Mouse (Mus musculus) kidney, adult 2 months (tissue): ENCODE measurements around the gene Dock4. TPM values are rescaled to one million over a fixed set of nuclear protein-coding genes. Genes with fewer than 3 reads are reported as not detected.

Experiments
- DNase-seq: peaks from one replicate; pipeline ENCODE4 v3.0.0; 2021
- H3K27ac ChIP-seq: fragments of 200-500 bp; 2 replicates; pipeline ENCODE4 v1.5.1; 2012; ENCODE audit warnings: low read depth, low read length, control low read depth, inconsistent platforms; ENCODE audit not compliant: insufficient read depth
- H3K27me3 ChIP-seq: fragments of 200-500 bp; replicated peaks from 2 replicates; pipeline ENCODE4 v1.6.1; 2012; ENCODE audit warnings: mild to moderate bottlenecking, moderate library complexity, low read length, inconsistent platforms; ENCODE audit not compliant: control insufficient read depth, insufficient read depth
- H3K36me3 ChIP-seq: fragments of 200-500 bp; 2 replicates; pipeline ENCODE4 v1.6.1; 2012; ENCODE audit warnings: mild to moderate bottlenecking, moderate library complexity, low read length, inconsistent platforms; ENCODE audit not compliant: control insufficient read depth, insufficient read depth
- H3K4me1 ChIP-seq: fragments of 200-500 bp; 2 replicates; pipeline ENCODE4 v1.6.1; 2011; ENCODE audit warnings: low read length; ENCODE audit not compliant: control insufficient read depth, insufficient read depth
- H3K4me3 ChIP-seq: fragments of 200-500 bp; 2 replicates; pipeline ENCODE4 v1.5.1; 2011; ENCODE audit warnings: mild to moderate bottlenecking, low read depth, low read length, control low read depth; ENCODE audit not compliant: insufficient read depth
- CTCF ChIP-seq: fragments of 200-500 bp; conservative IDR thresholded peaks from 2 replicates; pipeline ENCODE4 v1.5.1; 2011; ENCODE audit warnings: low read depth, mild to moderate bottlenecking, control low read depth, low read length, moderate library complexity, mixed read lengths; ENCODE audit not compliant: insufficient read depth, insufficient read length
- POLR2A ChIP-seq: fragments of 200-500 bp; IDR thresholded peaks from one replicate; pipeline ENCODE4 v1.6.1; 2011; ENCODE audit warnings: low read depth, low read length, control low read depth
- WGBS: fragments of 180-500 bp; shearing (Covaris S2); methylation state at CpG from one replicate; pipeline ENCODE4 v1.1.7; 2018; 5-methylcytosine and 5-hydroxymethylcytosine counted together
- polyA plus RNA-seq: library from polyadenylated mRNA; depleted of rRNA; stranded (reverse); fragments of >200 nt; gene quantifications from 2 replicates; pipeline ENCODE4 v1.2.3, GENCODE M21; 2012

Gene Dock4
- polyA plus RNA-seq, 1 experiment, result 4.1 TPM

GRCm38 (mm10) chr12:40568365-40568885 lies 122.7 kb downstream of the Dock4 start:
- Histone ChIP-seq H3K36me3 (no peaks in the 10 kb centered on the region), H3K27ac (no peak overlapping the region), H3K4me1 (peaks cover 18% of the 10 kb centered on the region), H3K27me3 (no peaks in the 10 kb centered on the region), H3K4me3 (no peak overlapping the region)
- TF ChIP-seq CTCF, result no peak
- no peak for TF ChIP-seq POLR2A
- 86% methylated on average over 4 of the region's 4 CpGs for WGBS
- DNase-seq, result no peak

- DNase-seq, result peak; percentile 89
- Histone ChIP-seq H3K4me3 (no peak overlapping the region), H3K27me3 (no peaks in the 10 kb centered on the region), H3K4me1 (peaks cover 18% of the 10 kb centered on the region), H3K36me3 (no peaks in the 10 kb centered on the region), H3K27ac (peak overlapping the region; percentile 67; the same call in 1 of the 2 replicates)
- 32% methylated on average over 9 of the region's 9 CpGs for WGBS
- TF ChIP-seq POLR2A, result no peak
- TF ChIP-seq CTCF, result no peak
Observed at GRCm38 (mm10) chr12:40568971-40569968, 123.5 kb downstream of the Dock4 start.

- TF ChIP-seq POLR2A, result no peak
- no peak for TF ChIP-seq CTCF
- Histone ChIP-seq H3K4me1 (peaks cover 18% of the 10 kb centered on the region), H3K4me3 (no peak overlapping the region), H3K36me3 (no peaks in the 10 kb centered on the region), H3K27me3 (no peaks in the 10 kb centered on the region), H3K27ac (no peak overlapping the region)
- DNase-seq, result no peak
- 45% methylated on average over 1 of the region's 1 CpGs for WGBS
Observed at GRCm38 (mm10) chr12:40570250-40570649, 124.5 kb downstream of the Dock4 start.

- Histone ChIP-seq H3K4me1 (peaks cover 15% of the 10 kb centered on the region; the same call in 1 of the 2 replicates), H3K27ac (no peak overlapping the region), H3K36me3 (no peaks in the 10 kb centered on the region), H3K4me3 (no peak overlapping the region), H3K27me3 (no peaks in the 10 kb centered on the region)
- TF ChIP-seq CTCF, result no peak
- no peak for TF ChIP-seq POLR2A
- 32% methylated on average over 3 of the region's 3 CpGs for WGBS
- peak; percentile 80 for DNase-seq
Observed at GRCm38 (mm10) chr12:40574051-40574450, 128.3 kb downstream of the Dock4 start.

- Histone ChIP-seq H3K36me3 (no peaks in the 10 kb centered on the region), H3K4me1 (peaks cover 6% of the 10 kb centered on the region; the same call in 1 of the 2 replicates), H3K4me3 (no peak overlapping the region), H3K27me3 (no peaks in the 10 kb centered on the region), H3K27ac (no peak overlapping the region)
- DNase-seq, result peak; percentile 57
- 67% methylated on average over 2 of the region's 2 CpGs for WGBS
- TF ChIP-seq POLR2A, result no peak
- no peak for TF ChIP-seq CTCF
Observed at GRCm38 (mm10) chr12:40576749-40577148, 131.0 kb downstream of the Dock4 start.

GRCm38 (mm10) chr12:40580351-40580750 lies 134.6 kb downstream of the Dock4 start:
- peak; percentile 39 for DNase-seq
- TF ChIP-seq POLR2A, result no peak
- TF ChIP-seq CTCF, result no peak
- Histone ChIP-seq H3K27me3 (no peaks in the 10 kb centered on the region), H3K4me3 (no peak overlapping the region), H3K27ac (no peak overlapping the region), H3K36me3 (no peaks in the 10 kb centered on the region), H3K4me1 (peaks cover 3% of the 10 kb centered on the region; the same call in 1 of the 2 replicates)
- WGBS, result 15% methylated on average over 2 of the region's 2 CpGs

- no peak for TF ChIP-seq POLR2A
- TF ChIP-seq CTCF, result no peak
- Histone ChIP-seq H3K4me1 (peaks cover 3% of the 10 kb centered on the region; the same call in 1 of the 2 replicates), H3K27me3 (no peaks in the 10 kb centered on the region), H3K27ac (no peak overlapping the region), H3K36me3 (no peaks in the 10 kb centered on the region), H3K4me3 (no peak overlapping the region)
- WGBS, result 71% methylated on average over 3 of the region's 3 CpGs
- DNase-seq, result no peak
Observed at GRCm38 (mm10) chr12:40581037-40581436, 135.3 kb downstream of the Dock4 start.
